Mouse (Mus musculus): ENCODE data around the gene Tedc1. TPM values are rescaled to one million over a fixed set of nuclear protein-coding genes. Genes with fewer than 3 reads are reported as not detected.

Gene Tedc1
- total RNA-seq, 2 experiments from 2014 or later: 1.3 to 1.4 TPM

GRCm38 (mm10) chr12:113142021-113142975, 13.9 kb upstream of the Tedc1 start:
- H3K27ac ChIP-seq: peak overlapping the region; percentile 88
- TF ChIP-seq CTCF (conservative IDR thresholded peaks at IDR 0.05): 0 out of 2 replicates have a peak, but pooled peaks have one; percentile 24
- H3K4me3 ChIP-seq: peak overlapping the region; percentile 74

GRCm38 (mm10) chr12:113143164-113143563, 13.1 kb upstream of the Tedc1 start:
- peak overlapping the region; percentile 74 for H3K4me3 ChIP-seq
- no peak for DNase-seq (ENCODE audit: low spot score in 2 of 2)
- H3K27ac ChIP-seq: peak overlapping the region; percentile 88
- no peak for TF ChIP-seq CTCF (conservative IDR thresholded peaks at IDR 0.05)

More at GRCm38 (mm10) chr12:113142021-113142975, 13.9 kb upstream of the Tedc1 start:
- DNase-seq (ENCODE audit: low spot score in 2 of 2): peak; percentile 60 to 72

GRCm38 (mm10) chr12:113144001-113144756, 12.0 kb upstream of the Tedc1 start:
- Histone ChIP-seq H3K27ac (peak overlapping the region; percentile 88; the same call in 1 of the 2 replicates), H3K4me3 (no peak overlapping the region)
- peak; percentile 92 for TF ChIP-seq CTCF (conservative IDR thresholded peaks at IDR 0.05)
- peak in 1 of 2 experiments; percentile 58 for DNase-seq (ENCODE audit: low spot score in 2 of 2)

- Histone ChIP-seq H3K27ac (no peak overlapping the region), H3K4me3 (no peak overlapping the region)
- TF ChIP-seq CTCF (conservative IDR thresholded peaks at IDR 0.05): no peak
- no peak for DNase-seq (ENCODE audit: low spot score in 2 of 2)
Observed at GRCm38 (mm10) chr12:113144886-113145285, 11.3 kb upstream of the Tedc1 start.

GRCm38 (mm10) chr12:113145591-113145990, 10.6 kb upstream of the Tedc1 start:
- no peak for TF ChIP-seq CTCF (conservative IDR thresholded peaks at IDR 0.05)
- Histone ChIP-seq H3K4me3 (no peak overlapping the region), H3K27ac (no peak overlapping the region)
- DNase-seq (ENCODE audit: low spot score in 2 of 2): no peak

- TF ChIP-seq CTCF (conservative IDR thresholded peaks at IDR 0.05): peak; percentile 94
- H3K27ac ChIP-seq: peak within 1 kb of the TSS; percentile 63
- peak within 1 kb of the TSS; percentile 39 for H3K4me3 ChIP-seq
- peak; percentile 81 to 90 for DNase-seq (ENCODE audit: low spot score in 2 of 2)
Observed at GRCm38 (mm10) chr12:113146112-113147057, 9.8 kb upstream of the Tedc1 start, which contains the start of gene Crip1. Gene Crip1 (plus strand): TSS chr12:113146316.

GRCm38 (mm10) chr12:113147481-113147880, 8.7 kb upstream of the Tedc1 start:
- Histone ChIP-seq H3K27ac (peak overlapping the region; percentile 63), H3K4me3 (no peak overlapping the region)
- no peak for TF ChIP-seq CTCF (conservative IDR thresholded peaks at IDR 0.05)
- no peak for DNase-seq (ENCODE audit: low spot score in 2 of 2)

- peak; percentile 30 for TF ChIP-seq CTCF (conservative IDR thresholded peaks at IDR 0.05)
- no peak overlapping the region for H3K4me3 ChIP-seq
- DNase-seq (ENCODE audit: low spot score in 2 of 2): no peak
- no peak overlapping the region for H3K27ac ChIP-seq
Observed at GRCm38 (mm10) chr12:113148381-113149035, 7.7 kb upstream of the Tedc1 start.

GRCm38 (mm10) chr12:113149341-113149740, 6.9 kb upstream of the Tedc1 start:
- no peak for DNase-seq (ENCODE audit: low spot score in 2 of 2)
- Histone ChIP-seq H3K27ac (no peak overlapping the region), H3K4me3 (no peak overlapping the region)
- no peak for TF ChIP-seq CTCF (conservative IDR thresholded peaks at IDR 0.05)

- Histone ChIP-seq H3K27ac (no peak overlapping the region), H3K4me3 (no peak overlapping the region)
- TF ChIP-seq CTCF (conservative IDR thresholded peaks at IDR 0.05): no peak
- DNase-seq (ENCODE audit: low spot score in 2 of 2): no peak
Observed at GRCm38 (mm10) chr12:113149896-113150295, 6.3 kb upstream of the Tedc1 start.

GRCm38 (mm10) chr12:113150591-113150990, 5.6 kb upstream of the Tedc1 start:
- Histone ChIP-seq H3K4me3 (no peak overlapping the region), H3K27ac (no peak overlapping the region)

More at GRCm38 (mm10) chr12:113150591-113150990, 5.6 kb upstream of the Tedc1 start:
- DNase-seq (ENCODE audit: low spot score in 2 of 2): no peak
- TF ChIP-seq CTCF (conservative IDR thresholded peaks at IDR 0.05): no peak

All from layer of hippocampus, adult 2 months (tissue).